In genomic region chr4:69523112-69523511, GRCm38 (mm10) we compare ENCODE assay signal across 22 mouse cellular contexts.
DNase-seq lines count a peak whose midpoint lies in the region; ATAC-seq and TF ChIP-seq lines count a peak whose summit lies in the region.
"Had no signal": no experiment of that assay in that cellular context is flagged by ENCODE, and none has a peak within 500 bp of the region (broad histone marks: within the 10 kb centered on the region; RNA-seq: fewer than 3 reads in every experiment).

No protein-coding gene starts in this region.

- 57% methylated on average over 2 of the region's 2 CpGs for WGBS in kidney, embryonic 14.5 days
- WGBS in kidney, embryonic 15.5 days = 55% methylated on average over 2 of the region's 2 CpGs
- 65% methylated on average over 2 of the region's 2 CpGs for WGBS in kidney, adult 2 months
- 55% methylated on average over 2 of the region's 2 CpGs for WGBS in kidney, embryonic 16.5 days
- 79% methylated on average over 2 of the region's 2 CpGs for WGBS in neural tube, embryonic 14.5 days
- WGBS in neural tube, embryonic 15.5 days = 68% methylated on average over 2 of the region's 2 CpGs

- peak; percentile 52; the same call in 1 of the 2 replicates for ATAC-seq in kidney, embryonic 14.5 days (ENCODE audit: low FRiP score, low TSS enrichment)
- ATAC-seq in kidney, embryonic 15.5 days (replicated peaks; ENCODE audit: low FRiP score) = 0 out of 2 replicates have a peak, but pooled peaks have one; percentile 33
- 0 out of 2 replicates have a peak, but pooled peaks have one; percentile 51 for ATAC-seq in kidney, embryonic 16.5 days (ENCODE audit: low FRiP score, low TSS enrichment)
- ATAC-seq in neural tube, embryonic 14.5 days (ENCODE audit: low read depth) = 0 out of 2 replicates have a peak, but pooled peaks have one; percentile 24
- no peak; the same call in 1 of the 2 replicates for ATAC-seq in neural tube, embryonic 15.5 days (ENCODE audit: low FRiP score)
- ATAC-seq: activated CD4-positive, CD25-positive, alpha-beta regulatory T cell, adult 4 months; CD4-positive, CD25-positive, alpha-beta regulatory T cell, adult 4 months; Patski had no signal

- TF ChIP-seq CTCF in kidney, adult 2 months (conservative IDR thresholded peaks at IDR 0.05; ENCODE audit: insufficient read depth, insufficient read length, low read depth, low read length) = no peak

- no peak overlapping the region for H3K4me3 ChIP-seq in kidney, embryonic 14.5 days (ENCODE audit: low read length)
- no peak overlapping the region for H3K4me3 ChIP-seq in kidney, embryonic 15.5 days (replicated peaks)
- no peak overlapping the region for H3K4me3 ChIP-seq in kidney, adult 2 months (ENCODE audit: insufficient read depth, low read depth, low read length)
- H3K4me3 ChIP-seq in kidney, embryonic 16.5 days (ENCODE audit: low read length) = no peak overlapping the region
- no peak overlapping the region for H3K4me3 ChIP-seq in neural tube, embryonic 14.5 days (ENCODE audit: low read depth, low read length)
- no peak overlapping the region for H3K4me3 ChIP-seq in neural tube, embryonic 15.5 days (replicated peaks)

- no peak overlapping the region for H3K27ac ChIP-seq in kidney, embryonic 14.5 days (ENCODE audit: low read depth, low read length)
- H3K27ac ChIP-seq in kidney, embryonic 15.5 days = no peak overlapping the region
- no peak overlapping the region for H3K27ac ChIP-seq in kidney, adult 2 months (ENCODE audit: insufficient read depth, low read depth, low read length)
- H3K27ac ChIP-seq in kidney, embryonic 16.5 days (ENCODE audit: low read length) = no peak overlapping the region
- no peak overlapping the region for H3K27ac ChIP-seq in neural tube, embryonic 14.5 days (ENCODE audit: low read depth, low read length)
- H3K27ac ChIP-seq in neural tube, embryonic 15.5 days (replicated peaks) = no peak overlapping the region

- H3K27me3 ChIP-seq in kidney, embryonic 14.5 days (ENCODE audit: control insufficient read depth, insufficient read depth, low read length) = no peaks in the 10 kb centered on the region
- no peaks in the 10 kb centered on the region for H3K27me3 ChIP-seq in kidney, embryonic 15.5 days
- no peaks in the 10 kb centered on the region for H3K27me3 ChIP-seq in kidney, adult 2 months (replicated peaks; ENCODE audit: control insufficient read depth, insufficient read depth, low read length)
- no peaks in the 10 kb centered on the region for H3K27me3 ChIP-seq in kidney, embryonic 16.5 days (ENCODE audit: insufficient read depth, low read length)
- no peaks in the 10 kb centered on the region for H3K27me3 ChIP-seq in neural tube, embryonic 14.5 days (ENCODE audit: control insufficient read depth, insufficient read depth, low read length)
- H3K27me3 ChIP-seq in neural tube, embryonic 15.5 days (replicated peaks) = no peaks in the 10 kb centered on the region
- H3K27me3 ChIP-seq: CH12.LX, Patski had no signal

- H3K4me2 ChIP-seq in kidney, embryonic 14.5 days (replicated peaks; ENCODE audit: low read depth, low read length) = no peak overlapping the region
- no peak overlapping the region for H3K4me2 ChIP-seq in kidney, embryonic 15.5 days
- no peak overlapping the region for H3K4me2 ChIP-seq in kidney, embryonic 16.5 days (replicated peaks; ENCODE audit: low read depth, low read length)
- H3K4me2 ChIP-seq in neural tube, embryonic 14.5 days (ENCODE audit: low read depth, low read length) = no peak overlapping the region
- H3K4me2 ChIP-seq in neural tube, embryonic 15.5 days = no peak overlapping the region

- H3K9ac ChIP-seq in kidney, embryonic 14.5 days (ENCODE audit: low read depth, low read length) = no peak overlapping the region
- no peak overlapping the region for H3K9ac ChIP-seq in kidney, embryonic 15.5 days
- H3K9ac ChIP-seq in kidney, embryonic 16.5 days (replicated peaks; ENCODE audit: low read length) = no peak overlapping the region
- no peak overlapping the region for H3K9ac ChIP-seq in neural tube, embryonic 14.5 days (replicated peaks; ENCODE audit: low read depth, low read length)
- no peak overlapping the region for H3K9ac ChIP-seq in neural tube, embryonic 15.5 days (replicated peaks)

- H3K36me3 ChIP-seq in kidney, embryonic 14.5 days (ENCODE audit: control insufficient read depth, insufficient read depth, low read length) = no peaks in the 10 kb centered on the region
- no peaks in the 10 kb centered on the region for H3K36me3 ChIP-seq in kidney, embryonic 15.5 days
- no peaks in the 10 kb centered on the region for H3K36me3 ChIP-seq in kidney, adult 2 months (ENCODE audit: control insufficient read depth, insufficient read depth, low read length)
- no peaks in the 10 kb centered on the region for H3K36me3 ChIP-seq in kidney, embryonic 16.5 days (ENCODE audit: insufficient read depth, low read length)
- no peaks in the 10 kb centered on the region for H3K36me3 ChIP-seq in neural tube, embryonic 14.5 days (ENCODE audit: control insufficient read depth, insufficient read depth, low read length)
- H3K36me3 ChIP-seq in neural tube, embryonic 15.5 days = no peaks in the 10 kb centered on the region
- H3K36me3 ChIP-seq: G1E had no signal

- no peak for DNase-seq in kidney, postnatal 25 days
- no peak for DNase-seq in kidney, adult 2 months
- DNase-seq in kidney, adult 8-10 months = no peak
- DNase-seq: adrenal gland, adult 2 months; adrenal gland, adult 8-10 months; adrenal gland, postnatal 10 days; adrenal gland, postnatal 14 days; adrenal gland, postnatal 25 days; adrenal gland, postnatal 36 days; B cell, adult 2 months; cerebellum, adult 11 months; cerebellum, adult 11-12 months had no signal

- no peak for TF ChIP-seq POLR2A in kidney, adult 2 months (IDR thresholded peaks at IDR 0.05; ENCODE audit: low read depth, low read length)

- H3K4me1 ChIP-seq in kidney, embryonic 14.5 days (ENCODE audit: control insufficient read depth, insufficient read depth, low read length) = no peaks in the 10 kb centered on the region
- H3K4me1 ChIP-seq in kidney, embryonic 15.5 days = no peaks in the 10 kb centered on the region
- H3K4me1 ChIP-seq in kidney, adult 2 months (ENCODE audit: control insufficient read depth, insufficient read depth, low read length) = no peaks in the 10 kb centered on the region
- H3K4me1 ChIP-seq in kidney, embryonic 16.5 days (ENCODE audit: insufficient read depth, low read length) = no peaks in the 10 kb centered on the region
- no peaks in the 10 kb centered on the region for H3K4me1 ChIP-seq in neural tube, embryonic 14.5 days (ENCODE audit: control insufficient read depth, insufficient read depth, low read length)
- no peaks in the 10 kb centered on the region for H3K4me1 ChIP-seq in neural tube, embryonic 15.5 days

- H3K9me3 ChIP-seq in kidney, embryonic 14.5 days (ENCODE audit: control insufficient read depth, low read length) = no peaks in the 10 kb centered on the region
- H3K9me3 ChIP-seq in kidney, embryonic 15.5 days (replicated peaks) = no peaks in the 10 kb centered on the region
- H3K9me3 ChIP-seq in kidney, embryonic 16.5 days (ENCODE audit: low read length) = no peaks in the 10 kb centered on the region
- no peaks in the 10 kb centered on the region for H3K9me3 ChIP-seq in neural tube, embryonic 14.5 days (ENCODE audit: control insufficient read depth, low read length)
- no peaks in the 10 kb centered on the region for H3K9me3 ChIP-seq in neural tube, embryonic 15.5 days (replicated peaks)
